Mouse (Mus musculus) fibroblast of lung, adult 2 months (primary cell): Measurements from ENCODE around the gene Ang.

Experiments
- DNase-seq: peaks from one replicate; pipeline ENCODE4 v3.0.0-alpha.2; 2011; ENCODE audit warnings: low read depth

The Ang gene

GRCm38 (mm10) chr14:51090921-51091900 lies at the start of gene Ang, which contains the start of gene Rnase4:
Gene Ang (plus strand): TSS chr14:51091150.
Gene Rnase4 (plus strand): TSS chr14:51091077.
- peak; percentile 56 for DNase-seq

GRCm38 (mm10) chr14:51041769-51042168 lies 49.2 kb upstream of the Ang start, which contains the start of gene Rnase9:
Gene Rnase9 (minus strand): TSS chr14:51041869.
- no peak for DNase-seq

GRCm38 (mm10) chr14:51047846-51048245 lies 43.1 kb upstream of the Ang start:
- DNase-seq, result no peak

GRCm38 (mm10) chr14:51050063-51050462 lies 40.9 kb upstream of the Ang start, which contains the start of gene Rnase11:
Gene Rnase11 (minus strand): TSS chr14:51050163.
- no peak for DNase-seq

- no peak for DNase-seq
These were observed 39.0 kb upstream of the Ang start for GRCm38 (mm10) chr14:51051941-51052340.

- DNase-seq, result no peak
These were observed 37.8 kb upstream of the Ang start for GRCm38 (mm10) chr14:51053176-51053575.

- no peak for DNase-seq
These were observed 36.4 kb upstream of the Ang start for GRCm38 (mm10) chr14:51054243-51055237.

- no peak for DNase-seq
These were observed 33.5 kb upstream of the Ang start, which contains the start of gene Rnase12 for GRCm38 (mm10) chr14:51057401-51057831. Gene Rnase12 (minus strand): TSS chr14:51057661.

- DNase-seq, result no peak
These were observed 30.2 kb upstream of the Ang start for GRCm38 (mm10) chr14:51060761-51061160.

GRCm38 (mm10) chr14:51068956-51069355 lies 22.0 kb upstream of the Ang start:
- no peak for DNase-seq

- no peak for DNase-seq
These were observed 21.3 kb upstream of the Ang start for GRCm38 (mm10) chr14:51069617-51070016.

GRCm38 (mm10) chr14:51074335-51074734 lies 16.6 kb upstream of the Ang start, which contains the start of gene Olfr750:
Gene Olfr750 (minus strand): TSS chr14:51074435.
- no peak for DNase-seq

GRCm38 (mm10) chr14:51079180-51079579 lies 11.8 kb upstream of the Ang start:
- DNase-seq, result no peak

- no peak for DNase-seq
These were observed 9.9 kb upstream of the Ang start for GRCm38 (mm10) chr14:51081035-51081434.

- no peak for DNase-seq
These were observed 8.1 kb upstream of the Ang start for GRCm38 (mm10) chr14:51082599-51083581.

GRCm38 (mm10) chr14:51083805-51084204 lies 7.1 kb upstream of the Ang start:
- DNase-seq, result no peak

- DNase-seq, result no peak
These were observed 5.9 kb upstream of the Ang start for GRCm38 (mm10) chr14:51085086-51085485.

- no peak for DNase-seq
These were observed 5.0 kb upstream of the Ang start for GRCm38 (mm10) chr14:51085911-51086310.

GRCm38 (mm10) chr14:51087762-51088161 lies 3.2 kb upstream of the Ang start:
- DNase-seq, result no peak

- peak; percentile 49 for DNase-seq
These were observed 2.6 kb upstream of the Ang start for GRCm38 (mm10) chr14:51088166-51088969.
